Mouse (Mus musculus) limb, embryonic 14.5 days (tissue): ENCODE measurements around the gene Krtap28-13. TPM values are rescaled to one million over a fixed set of nuclear protein-coding genes. Genes with fewer than 3 reads are reported as not detected.

Experiments
- ATAC-seq: fragments of 200-750 bp; cut with Nextera tagmentation; 2 replicates; pipeline ENCODE4 v1.8.0; 2017; ENCODE audit warnings: low read depth, moderate number of reproducible peaks, moderate TSS enrichment; ENCODE audit not compliant: low FRiP score
- DNase-seq: peaks from one replicate; pipeline ENCODE4 v3.0.0-alpha.2; 2015; ENCODE audit warnings: low spot score
- H3K27ac ChIP-seq: fragments of 300-500 bp; sonication (generic); replicated peaks from 2 replicates; pipeline ENCODE4 v1.5.1; 2014; ENCODE audit warnings: low read depth, mild to moderate bottlenecking, low read length, moderate library complexity, mixed read lengths
- H3K27me3 ChIP-seq: fragments of 300-500 bp; sonication (generic); 2 replicates; pipeline ENCODE4 v1.6.1; 2014; ENCODE audit warnings: low read length, mixed read lengths; ENCODE audit not compliant: control insufficient read depth, insufficient read depth
- H3K36me3 ChIP-seq: fragments of 300-500 bp; sonication (generic); 2 replicates; pipeline ENCODE4 v1.6.1; 2014; ENCODE audit warnings: mild to moderate bottlenecking, low read length, moderate library complexity, mixed read lengths; ENCODE audit not compliant: control insufficient read depth, insufficient read depth
- H3K4me1 ChIP-seq: fragments of 300-500 bp; sonication (generic); 2 replicates; pipeline ENCODE4 v1.6.1; 2014; ENCODE audit warnings: antibody characterized with exemption, low read length, mixed read lengths; ENCODE audit not compliant: control insufficient read depth, insufficient read depth
- H3K4me2 ChIP-seq: fragments of 300-500 bp; sonication (generic); replicated peaks from 2 replicates; pipeline ENCODE4 v1.6.1; 2014; ENCODE audit warnings: low read depth, mild to moderate bottlenecking, low read length, moderate library complexity; ENCODE audit not compliant: severe bottlenecking
- H3K4me3 ChIP-seq: fragments of 300-500 bp; sonication (generic); replicated peaks from 2 replicates; pipeline ENCODE4 v1.5.1; 2014; ENCODE audit warnings: low read length
- H3K9ac ChIP-seq: fragments of 300-500 bp; sonication (generic); 2 replicates; pipeline ENCODE4 v1.6.1; 2014; ENCODE audit warnings: mild to moderate bottlenecking, low read depth, low read length, moderate library complexity; ENCODE audit not compliant: severe bottlenecking
- H3K9me3 ChIP-seq: fragments of 300-500 bp; sonication (generic); 2 replicates; pipeline ENCODE4 v1.6.1; 2016; ENCODE audit warnings: low read length; ENCODE audit not compliant: control insufficient read depth
- POLR2A ChIP-seq: fragments of 200-500 bp; IDR thresholded peaks from 2 replicates; pipeline ENCODE4 v1.8.0; 2012; ENCODE audit warnings: inconsistent platforms, mild to moderate bottlenecking, moderate library complexity, borderline replicate concordance; ENCODE audit not compliant: insufficient read depth, insufficient read length; ENCODE audit errors: extremely low read depth
- WGBS: fragments of 180-500 bp; shearing (Covaris S2); extraction: QIAGEN DNeasy Blood & Tissue Kit; methylation state at CpG from one replicate; pipeline ENCODE4 v1.1.7; 2014; 5-methylcytosine and 5-hydroxymethylcytosine counted together
- polyA plus RNA-seq, 2 experiments: library from polyadenylated mRNA; depleted of rRNA in 1 of 2; stranded (reverse) in 1 of 2; unstranded in 1 of 2; fragments of >200 nt; fragmentation: Nextera tagmentation in 1 of 2; extraction: Ambion mirVana in 1 of 2; gene quantifications; 2 replicates each; pipeline versions ENCODE4 v1.2.1 to v1.2.3; 2012 to 2014

Krtap28-13 gene
- polyA plus RNA-seq, 2 experiments: 0.13 TPM; not detected in 1

DNA sequence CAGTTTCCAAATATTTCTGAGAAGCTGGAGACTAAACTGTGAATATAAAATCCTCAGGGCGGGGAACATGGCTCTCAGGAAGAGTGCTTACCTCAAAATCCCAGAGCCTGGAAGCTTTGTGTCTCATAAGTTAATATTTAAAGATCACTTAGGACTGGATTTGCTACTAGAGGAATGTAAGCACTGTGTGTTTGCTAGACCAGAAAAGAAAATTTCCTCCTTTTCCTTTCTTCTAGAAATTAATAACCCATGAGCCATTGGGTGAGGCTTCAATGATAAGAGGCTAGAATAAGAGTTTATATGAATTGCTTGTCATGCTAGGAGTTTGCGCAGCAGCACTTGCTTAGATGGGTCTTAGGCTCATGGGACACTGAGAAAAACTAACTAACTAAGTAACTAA lies 24.1 kb downstream of the Krtap28-13 start:
- no peaks in the 10 kb centered on the region for H3K36me3 ChIP-seq
- WGBS: 87% methylated on average over 2 of the region's 2 CpGs
- ATAC-seq: no peak
- H3K27me3 ChIP-seq: no peaks in the 10 kb centered on the region
- TF ChIP-seq POLR2A: no peak
- no peak overlapping the region for H3K4me2 ChIP-seq
- H3K9me3 ChIP-seq: no peaks in the 10 kb centered on the region
- H3K27ac ChIP-seq: no peak overlapping the region
- H3K4me1 ChIP-seq: no peaks in the 10 kb centered on the region
- no peak overlapping the region for H3K9ac ChIP-seq
- DNase-seq: no peak
- H3K4me3 ChIP-seq: no peak overlapping the region

DNA sequence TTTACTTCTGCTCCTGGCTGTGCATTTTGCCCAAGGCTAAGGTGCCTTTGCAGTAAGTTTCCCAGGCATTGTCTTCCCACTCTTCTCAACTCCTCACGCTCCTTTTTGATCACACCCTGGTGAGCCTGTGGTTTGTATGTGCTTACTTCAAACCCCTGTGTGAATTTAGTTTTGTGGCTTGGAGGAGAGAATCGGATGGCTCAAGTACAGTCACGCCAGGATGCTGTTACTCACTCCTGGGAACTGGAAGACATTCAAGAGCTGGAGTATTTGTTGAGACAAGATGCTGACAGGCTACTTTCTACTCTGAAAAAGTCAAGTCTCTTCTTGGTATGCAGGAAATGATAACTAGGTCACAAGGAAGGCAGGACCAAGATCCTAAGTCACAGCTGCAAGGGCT lies 30.5 kb downstream of the Krtap28-13 start:
- Histone ChIP-seq H3K36me3 (no peaks in the 10 kb centered on the region), H3K27me3 (no peaks in the 10 kb centered on the region), H3K27ac (no peak overlapping the region), H3K4me2 (no peak overlapping the region), H3K4me1 (no peaks in the 10 kb centered on the region), H3K9ac (no peak overlapping the region), H3K9me3 (no peaks in the 10 kb centered on the region), H3K4me3 (no peak overlapping the region)
- ATAC-seq: no peak
- 68% methylated on average over 3 of the region's 3 CpGs for WGBS
- TF ChIP-seq POLR2A: no peak
- no peak for DNase-seq

DNA sequence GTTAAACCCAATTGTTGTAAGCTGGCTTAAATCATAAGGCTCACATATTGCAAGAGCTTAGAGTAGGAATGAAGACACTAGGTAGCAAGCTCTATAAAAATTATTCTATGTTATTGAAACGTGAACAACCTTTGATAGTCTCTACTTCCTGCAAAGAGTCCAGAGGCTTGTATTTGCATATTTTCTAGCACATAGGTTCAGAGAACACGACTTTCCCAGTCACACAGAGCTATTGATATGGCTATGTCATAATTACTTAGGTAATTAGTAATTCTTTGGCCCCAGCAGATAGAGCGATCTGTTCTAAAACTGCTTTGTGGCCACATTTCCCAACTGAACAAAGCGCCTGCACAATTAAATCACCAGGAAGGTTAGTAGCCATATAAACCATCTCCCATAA lies 36.2 kb downstream of the Krtap28-13 start:
- Histone ChIP-seq H3K9ac (no peak overlapping the region), H3K36me3 (no peaks in the 10 kb centered on the region), H3K4me3 (no peak overlapping the region), H3K4me2 (no peak overlapping the region), H3K9me3 (no peaks in the 10 kb centered on the region), H3K4me1 (0 out of 2 replicates have a peak, but pooled peaks cover 2% of the 10 kb centered on the region), H3K27ac (no peak overlapping the region), H3K27me3 (no peaks in the 10 kb centered on the region)
- no peak for TF ChIP-seq POLR2A
- DNase-seq (no peak), ATAC-seq (peak; percentile 30; the same call in 1 of the 2 replicates)
- WGBS: 42% methylated on average over 4 of the region's 4 CpGs

DNA sequence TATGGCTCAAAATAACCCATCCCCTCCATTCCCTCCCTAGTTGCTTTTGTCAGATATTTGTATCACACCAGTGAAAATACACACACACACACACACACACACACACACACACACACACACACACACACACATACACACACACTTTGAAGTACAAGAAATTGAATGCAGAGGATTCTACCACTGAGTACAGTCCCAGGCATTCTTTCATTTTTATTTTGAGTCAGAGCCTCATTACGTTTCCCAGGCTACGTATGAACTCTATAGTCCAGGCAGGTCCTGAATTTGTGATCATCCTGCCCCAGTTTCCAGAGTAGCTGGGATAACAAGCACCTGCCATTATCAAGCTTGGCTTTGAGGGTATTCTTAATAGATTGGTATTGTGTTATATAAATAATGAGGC lies 38.4 kb downstream of the Krtap28-13 start:
- H3K4me2 ChIP-seq: no peak overlapping the region
- H3K9ac ChIP-seq: no peak overlapping the region
- no peak overlapping the region for H3K4me3 ChIP-seq
- H3K27me3 ChIP-seq: no peaks in the 10 kb centered on the region
- ATAC-seq: no peak
- H3K4me1 ChIP-seq: 0 out of 2 replicates have a peak, but pooled peaks cover 3% of the 10 kb centered on the region
- H3K36me3 ChIP-seq: no peaks in the 10 kb centered on the region
- 75% methylated on average over 2 of the region's 2 CpGs for whole genome bisulfite sequencing
- H3K9me3 ChIP-seq: no peaks in the 10 kb centered on the region
- no peak for TF ChIP-seq POLR2A
- DNase-seq: no peak
- no peak overlapping the region for H3K27ac ChIP-seq

DNA sequence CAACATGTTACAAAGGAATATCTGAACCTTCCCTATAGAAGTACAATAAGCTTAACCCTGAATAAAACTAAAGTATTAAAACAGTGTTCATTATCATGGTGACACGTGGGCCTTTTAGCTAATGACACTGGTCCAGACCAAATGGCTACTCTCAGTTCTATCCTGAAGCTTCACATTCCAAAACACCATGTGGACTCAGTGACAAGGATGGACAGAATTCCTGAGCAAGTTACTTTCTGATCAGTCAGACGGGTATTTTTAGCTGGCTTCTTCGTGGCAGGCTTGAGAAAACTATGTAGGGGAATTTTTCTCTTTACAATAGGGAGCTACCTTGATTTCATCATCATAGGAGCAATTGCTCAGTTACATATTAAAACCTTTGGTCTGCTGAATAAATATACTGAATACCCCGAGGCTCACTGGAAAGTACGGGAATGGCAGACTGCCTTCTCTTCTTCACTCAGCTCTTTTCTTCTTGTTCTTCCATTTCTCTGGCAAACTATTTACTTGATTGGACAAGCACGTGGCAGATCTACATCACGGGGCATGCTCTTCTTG lies 38.9 kb downstream of the Krtap28-13 start:
- no peak for DNase-seq
- no peak for ATAC-seq
- 81% methylated on average over 7 of the region's 7 CpGs for WGBS
- H3K4me1 ChIP-seq: 0 out of 2 replicates have a peak, but pooled peaks cover 3% of the 10 kb centered on the region
- H3K36me3 ChIP-seq: no peaks in the 10 kb centered on the region
- no peak overlapping the region for H3K27ac ChIP-seq
- H3K4me2 ChIP-seq: no peak overlapping the region
- no peak for TF ChIP-seq POLR2A
- H3K9ac ChIP-seq: no peak overlapping the region
- no peaks in the 10 kb centered on the region for H3K27me3 ChIP-seq
- H3K9me3 ChIP-seq: no peaks in the 10 kb centered on the region
- H3K4me3 ChIP-seq: no peak overlapping the region
